Mouse (Mus musculus) thymus, adult 2 months (tissue): ENCODE measurements around the gene Sct. TPM values are rescaled to one million over a fixed set of nuclear protein-coding genes. Genes with fewer than 3 reads are reported as not detected.
A peak's percentile ranks its signal among the peaks of the same experiment; 100 is the strongest.

Source experiments
- DNase-seq: peaks from one replicate; pipeline ENCODE4 v3.0.0; 2021
- H3K27ac ChIP-seq: fragments of 200-500 bp; 2 replicates; pipeline ENCODE4 v1.5.1; 2012; ENCODE audit warnings: low read length, control low read depth; ENCODE audit not compliant: control insufficient read depth, insufficient read depth
- H3K27me3 ChIP-seq: fragments of 200-500 bp; 2 replicates; pipeline ENCODE4 v1.6.1; 2012; ENCODE audit warnings: mild to moderate bottlenecking, low read length, moderate library complexity, mixed read lengths; ENCODE audit not compliant: control insufficient read depth, insufficient read depth
- H3K36me3 ChIP-seq: fragments of 200-500 bp; 2 replicates; pipeline ENCODE4 v1.6.1; 2012; ENCODE audit warnings: mild to moderate bottlenecking, low read length, moderate library complexity; ENCODE audit not compliant: control insufficient read depth, insufficient read depth
- H3K4me1 ChIP-seq: fragments of 200-500 bp; replicated peaks from 2 replicates; pipeline ENCODE4 v1.6.1; 2012; ENCODE audit warnings: low read length; ENCODE audit not compliant: control insufficient read depth, insufficient read depth
- H3K4me3 ChIP-seq: fragments of 200-500 bp; 2 replicates; pipeline ENCODE4 v1.5.1; 2012; ENCODE audit warnings: mild to moderate bottlenecking, low read length, control low read depth, moderate library complexity; ENCODE audit not compliant: control insufficient read depth, insufficient read depth
- CTCF ChIP-seq: fragments of 200-500 bp; IDR thresholded peaks from 2 replicates; pipeline ENCODE4 v1.5.1; 2012; ENCODE audit warnings: mild to moderate bottlenecking, control low read depth, low read length, moderate library complexity, borderline replicate concordance; ENCODE audit not compliant: control insufficient read depth, poor library complexity, insufficient read depth; ENCODE audit errors: extremely low read depth
- POLR2A ChIP-seq: fragments of 200-500 bp; IDR thresholded peaks from 2 replicates; pipeline ENCODE4 v1.6.1; 2012; ENCODE audit warnings: mild to moderate bottlenecking, low read length, control low read depth, moderate library complexity; ENCODE audit not compliant: control insufficient read depth, poor library complexity, insufficient read depth; ENCODE audit errors: extremely low read depth
- WGBS: fragments of 180-500 bp; shearing (Covaris S2); methylation state at CpG from one replicate; pipeline ENCODE4 v1.1.7; 2018; 5-methylcytosine and 5-hydroxymethylcytosine counted together
- polyA plus RNA-seq: library from polyadenylated mRNA; depleted of rRNA; stranded (reverse); fragments of >200 nt; gene quantifications from 2 replicates; pipeline ENCODE4 v1.2.3, GENCODE M21; 2012

The Sct gene
- polyA plus RNA-seq, 1 experiment, result 10.3 TPM

GRCm38 (mm10) chr7:141319446-141319845, 40.5 kb upstream of the Sct start:
- Histone ChIP-seq H3K27me3 (no peaks in the 10 kb centered on the region), H3K27ac (no peak overlapping the region), H3K36me3 (peaks cover 60% of the 10 kb centered on the region), H3K4me3 (no peak overlapping the region), H3K4me1 (no peaks in the 10 kb centered on the region; the same call in 1 of the 2 replicates)
- TF ChIP-seq POLR2A (no peak), CTCF (no peak)
- DNase-seq, result no peak
- WGBS, result 93% methylated on average over 2 of the region's 2 CpGs

DNA sequence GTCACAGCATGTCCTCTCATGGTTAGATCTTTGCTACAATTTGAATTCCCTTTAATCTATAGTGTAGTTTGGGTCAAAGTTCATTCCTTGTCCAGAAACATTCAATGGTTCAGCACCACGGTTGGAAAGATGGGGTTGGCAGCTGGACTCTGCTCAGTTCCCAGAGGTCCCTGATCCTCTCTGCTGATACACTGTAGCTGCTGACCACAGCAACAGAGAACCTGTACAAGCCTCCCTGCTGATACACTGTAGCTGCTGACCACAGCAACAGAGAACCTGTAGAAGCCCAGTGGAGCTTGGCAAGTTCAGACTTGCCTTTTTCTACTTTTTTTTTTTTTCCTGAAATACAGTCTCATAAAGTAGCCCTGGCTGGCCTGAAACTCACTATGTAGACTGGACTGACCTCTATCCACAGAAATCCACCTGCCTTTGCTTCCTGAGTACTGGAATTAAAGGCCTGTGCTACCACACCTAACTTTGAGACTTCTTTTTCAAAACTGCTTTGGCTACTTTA, 38.7 kb upstream of the Sct start:
- WGBS, result 87% methylated on average over 1 of the region's 1 CpGs
- H3K36me3 ChIP-seq, result peaks cover 69% of the 10 kb centered on the region
- no peaks in the 10 kb centered on the region for H3K27me3 ChIP-seq
- no peak for DNase-seq
- H3K27ac ChIP-seq, result no peak overlapping the region
- H3K4me3 ChIP-seq, result no peak overlapping the region
- TF ChIP-seq CTCF (no peak), POLR2A (no peak)
- no peaks in the 10 kb centered on the region for H3K4me1 ChIP-seq

DNA sequence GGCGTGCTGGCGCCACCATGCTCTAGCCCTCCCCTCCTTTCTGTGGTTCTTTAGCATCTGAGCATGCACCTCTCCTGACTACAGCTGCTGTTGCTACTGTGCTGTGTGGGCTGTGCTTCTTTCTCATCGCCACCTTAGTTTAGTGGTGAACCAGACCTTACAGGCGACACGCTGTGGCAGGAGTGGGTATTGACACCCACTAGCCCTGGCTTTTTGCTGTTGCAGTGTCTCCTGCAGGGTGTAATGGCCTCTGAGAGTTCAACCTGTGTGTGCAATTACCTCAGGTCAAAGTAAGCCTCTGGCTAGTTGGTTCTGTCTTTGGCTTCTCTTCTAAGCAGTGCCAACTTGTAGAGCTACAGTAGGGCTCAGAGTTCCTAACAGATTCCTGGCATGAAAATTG, 37.0 kb upstream of the Sct start:
- H3K36me3 ChIP-seq, result peaks cover 65% of the 10 kb centered on the region

GRCm38 (mm10) chr7:141315076-141315475, 36.1 kb upstream of the Sct start:
- no peaks in the 10 kb centered on the region for H3K27me3 ChIP-seq
- no peak for DNase-seq
- peaks cover 65% of the 10 kb centered on the region for H3K36me3 ChIP-seq
- TF ChIP-seq POLR2A, result no peak
- TF ChIP-seq CTCF, result no peak
- 87% methylated on average over 8 of the region's 8 CpGs for WGBS
- no peak overlapping the region for H3K27ac ChIP-seq
- H3K4me3 ChIP-seq, result no peak overlapping the region
- no peaks in the 10 kb centered on the region for H3K4me1 ChIP-seq

More for the DNA sequence above, 37.0 kb upstream of the Sct start:
- Histone ChIP-seq H3K4me1 (no peaks in the 10 kb centered on the region), H3K27ac (no peak overlapping the region), H3K27me3 (no peaks in the 10 kb centered on the region), H3K4me3 (no peak overlapping the region)
- WGBS, result 59% methylated on average over 5 of the region's 5 CpGs
- TF ChIP-seq CTCF (peak; percentile 63; the same call in 1 of the 2 replicates), POLR2A (no peak)
- DNase-seq, result peak; percentile 76

- no peak overlapping the region for H3K27ac ChIP-seq
- no peak overlapping the region for H3K4me3 ChIP-seq
- no peaks in the 10 kb centered on the region for H3K27me3 ChIP-seq
- TF ChIP-seq POLR2A (no peak), CTCF (no peak)
- H3K36me3 ChIP-seq, result peaks cover 68% of the 10 kb centered on the region
- no peaks in the 10 kb centered on the region for H3K4me1 ChIP-seq
- no peak for DNase-seq
- 90% methylated on average over 2 of the region's 2 CpGs for WGBS
These were observed 35.5 kb upstream of the Sct start for GRCm38 (mm10) chr7:141314416-141314815.

- Histone ChIP-seq H3K27me3 (no peaks in the 10 kb centered on the region), H3K27ac (no peak overlapping the region), H3K4me1 (peaks cover 10% of the 10 kb centered on the region), H3K36me3 (peaks cover 41% of the 10 kb centered on the region), H3K4me3 (no peak overlapping the region)
- TF ChIP-seq CTCF (no peak), POLR2A (no peak)
- 98% methylated on average over 4 of the region's 4 CpGs for WGBS
- no peak for DNase-seq
These were observed 25.6 kb upstream of the Sct start for GRCm38 (mm10) chr7:141304537-141304936.
